Mouse (Mus musculus): ENCODE measurements around the gene Asb7.

GRCm38 (mm10) chr7:66675800-66676199 lies 13.6 kb downstream of the Asb7 start:
- TF ChIP-seq HCFC1 (IDR thresholded peaks at IDR 0.05; ENCODE audit: borderline replicate concordance, insufficient read depth, low read length) (no peak), MAFK (IDR thresholded peaks at IDR 0.05; ENCODE audit: insufficient read depth, low read depth, low read length) (no peak), CHD2 (IDR thresholded peaks at IDR 0.05; ENCODE audit: low read depth, low read length) (no peak)

All from ES-E14 (cell line).